Mouse (Mus musculus) embryonic stem cell, embryonic (primary cell): ENCODE results near the gene Hist1h4f.

Experiments used
- CTCF ChIA-PET, 4 experiments: fragments of 300-600 bp in 2 of 4; fragments of 350-600 bp in 2 of 4; sonication (Branson Sonifier 250); formaldehyde crosslinking; loops; one replicate each; lab custom pipeline; 2022; ENCODE audit warnings: inconsistent platforms in 2 of 4; lab: Charles Lee
- POLR2A ChIA-PET, 4 experiments: fragments of 300-600 bp in 2 of 4; fragments of 350-600 bp in 2 of 4; sonication (Branson Sonifier 250); formaldehyde crosslinking; loops; one replicate each; lab custom pipeline; 2022; ENCODE audit warnings: antibody characterized with exemption in 4 of 4, inconsistent platforms in 1 of 4; lab: Charles Lee

The Hist1h4f gene

GRCm38 (mm10) chr13:23521703-23522102, 29.7 kb downstream of the Hist1h4f start:
- CTCF ChIA-PET: no interaction called here
- POLR2A ChIA-PET: no interaction called here

- POLR2A ChIA-PET: interaction anchor here in 3 of 4 experiments (0.8 to 6.6 kb wide), 26 partner anchors 10 to 220 kb away, joined by 3 to 61 read pairs (median 3); partner anchors contain the start of genes Hist1h4h (in 3 of the 3), Hist1h2ae (in 1 of the 3), Hist1h2be (in 1 of the 3) and Hist1h2bg (in 1 of the 3)
- CTCF ChIA-PET: no interaction called here
Measured at GRCm38 (mm10) chr13:23519416-23519815, 32.0 kb downstream of the Hist1h4f start.

GRCm38 (mm10) chr13:23518885-23519284, 32.6 kb downstream of the Hist1h4f start:
- POLR2A ChIA-PET: interaction anchor here in 3 of 4 experiments (0.6 to 6.6 kb wide), 22 partner anchors 10 to 220 kb away, joined by 3 to 61 read pairs (median 4); partner anchors contain the start of gene Hist1h4h (in 3 of the 3)
- CTCF ChIA-PET: no interaction called here

- CTCF ChIA-PET: no interaction called here
- POLR2A ChIA-PET: interaction anchor here in 2 of 4 experiments (0.6 to 6.6 kb wide), 20 partner anchors 11 to 221 kb away, joined by 3 to 61 read pairs (median 4); partner anchors contain the start of gene Hist1h4h (in 2 of the 2)
Measured at GRCm38 (mm10) chr13:23518295-23518603, 33.2 kb downstream of the Hist1h4f start.

- ChIA-PET POLR2A (interaction anchor here (0.5 to 6.6 kb wide), 47 partner anchors 9 to 234 kb away, joined by 3 to 61 read pairs (median 4); partner anchors contain the start of genes Hist1h2af (in 2 of the 4), Hist1h4h (in 2 of the 4), Btn1a1 (in 1 of the 4) and Hist1h2ac (in 1 of the 4)), CTCF (interaction anchor here in 1 of 4 experiments (1.7 kb wide), 1 partner anchor 116 kb away, joined by 8 read pairs; no protein-coding TSS in a partner anchor)
Measured at GRCm38 (mm10) chr13:23517603-23518294, 33.7 kb downstream of the Hist1h4f start.

- ChIA-PET POLR2A (interaction anchor here (0.5 to 6.6 kb wide), 49 partner anchors 9 to 167 kb away, joined by 3 to 61 read pairs (median 4); partner anchors contain the start of genes Hist1h2ac (in 3 of the 4), Hist1h2af (in 3 of the 4), Hist1h2bc (in 3 of the 4) and Hist1h4h (in 2 of the 4)), CTCF (interaction anchor here in 2 of 4 experiments (1.0 to 1.7 kb wide), 3 partner anchors 85 to 116 kb away, joined by 3 to 8 read pairs (median 6); no protein-coding TSS in a partner anchor)
Measured at GRCm38 (mm10) chr13:23516822-23517602, 34.4 kb downstream of the Hist1h4f start.

- CTCF ChIA-PET: interaction anchor here in 2 of 4 experiments (1.0 to 1.7 kb wide), 3 partner anchors 84 to 115 kb away, joined by 3 to 8 read pairs (median 6); no protein-coding TSS in a partner anchor
- POLR2A ChIA-PET: interaction anchor here (0.8 to 6.6 kb wide), 40 partner anchors 8 to 168 kb away, joined by 3 to 61 read pairs (median 5); partner anchors contain the start of genes Hist1h2ac (in 2 of the 4), Hist1h2bc (in 2 of the 4), Hist1h4f (in 2 of the 4) and Hist1h4h (in 2 of the 4)
Measured at GRCm38 (mm10) chr13:23515826-23516620, 35.4 kb downstream of the Hist1h4f start.

- POLR2A ChIA-PET: interaction anchor here (0.9 to 6.6 kb wide), 23 partner anchors 9 to 169 kb away, joined by 3 to 61 read pairs (median 7); partner anchors contain the start of genes Hist1h4f (in 2 of the 4), Hist1h4h (in 2 of the 4), Btn1a1 (in 1 of the 4) and Hist1h2ac (in 1 of the 4)
- CTCF ChIA-PET: interaction anchor here in 1 of 4 experiments (1.7 kb wide), 1 partner anchor 83 kb away, joined by 6 read pairs; no protein-coding TSS in a partner anchor
Measured at GRCm38 (mm10) chr13:23515281-23515680, 36.2 kb downstream of the Hist1h4f start.

- POLR2A ChIA-PET: interaction anchor here in 2 of 4 experiments (0.6 to 4.0 kb wide), 20 partner anchors 8 to 1470 kb away, joined by 3 to 17 read pairs (median 4); partner anchors contain the start of genes Hist1h2ae (in 2 of the 2), Hist1h2bg (in 2 of the 2), Hist1h4d (in 2 of the 2) and Btn1a1 (in 1 of the 2)
- CTCF ChIA-PET: no interaction called here
Measured at GRCm38 (mm10) chr13:23513517-23513916, 37.9 kb downstream of the Hist1h4f start.

GRCm38 (mm10) chr13:23510127-23510526, 41.3 kb downstream of the Hist1h4f start:
- CTCF ChIA-PET: interaction anchor here in 1 of 4 experiments (0.6 kb wide), 1 partner anchor 109 kb away, joined by 3 read pairs; no protein-coding TSS in a partner anchor
- POLR2A ChIA-PET: interaction anchor here (0.5 to 2.0 kb wide), 17 partner anchors 12 to 78 kb away, joined by 3 to 5 read pairs (median 4); partner anchors contain the start of genes Hist1h4h (in 4 of the 4), Hist1h2ae (in 1 of the 4) and Hist1h2bg (in 1 of the 4)

- CTCF ChIA-PET: interaction anchor here in 2 of 4 experiments (0.7 to 1.8 kb wide), 4 partner anchors 18 to 756 kb away, joined by 3 to 6 read pairs (median 4); no protein-coding TSS in a partner anchor
- POLR2A ChIA-PET: interaction anchor here in 3 of 4 experiments (0.6 to 4.0 kb wide), 42 partner anchors 9 to 1642 kb away, joined by 3 to 33 read pairs (median 4); partner anchors contain the start of genes Abt1 (in 1 of the 3), Hist1h2af (in 1 of the 3), Hist1h2ag (in 1 of the 3) and Hist1h2bj (in 1 of the 3)
Measured at GRCm38 (mm10) chr13:23506819-23507515, 44.5 kb downstream of the Hist1h4f start.

GRCm38 (mm10) chr13:23506351-23506750, 45.1 kb downstream of the Hist1h4f start:
- CTCF ChIA-PET: interaction anchor here in 2 of 4 experiments (0.7 to 1.8 kb wide), 4 partner anchors 18 to 756 kb away, joined by 3 to 6 read pairs (median 4); no protein-coding TSS in a partner anchor
- POLR2A ChIA-PET: interaction anchor here in 3 of 4 experiments (0.6 to 4.0 kb wide), 47 partner anchors 8 to 1641 kb away, joined by 3 to 33 read pairs (median 4); partner anchors contain the start of genes Abt1 (in 1 of the 3), Hist1h2af (in 1 of the 3), Hist1h2ag (in 1 of the 3) and Hist1h2bj (in 1 of the 3)

GRCm38 (mm10) chr13:23505662-23506345, 45.6 kb downstream of the Hist1h4f start:
- ChIA-PET CTCF (interaction anchor here in 2 of 4 experiments (0.7 to 1.8 kb wide), 7 partner anchors 19 to 757 kb away, joined by 3 to 6 read pairs (median 4); partner anchors contain the start of gene Btn1a1 (in 1 of the 2)), POLR2A (interaction anchor here in 3 of 4 experiments (0.6 to 4.0 kb wide), 55 partner anchors 8 to 1586 kb away, joined by 3 to 33 read pairs (median 4); partner anchors contain the start of genes Hist1h4h (in 3 of the 3), Hist1h2af (in 2 of the 3), Abt1 (in 1 of the 3) and Hist1h2ag (in 1 of the 3))

- CTCF ChIA-PET: interaction anchor here in 1 of 4 experiments (0.9 kb wide), 1 partner anchor 55 kb away, joined by 4 read pairs; no protein-coding TSS in a partner anchor
- POLR2A ChIA-PET: interaction anchor here (0.6 to 4.0 kb wide), 26 partner anchors 9 to 1563 kb away, joined by 3 to 33 read pairs (median 4); partner anchors contain the start of genes Hist1h4h (in 2 of the 4), Hist1h2af (in 1 of the 4) and Hist1h4d (in 1 of the 4)
Measured at GRCm38 (mm10) chr13:23503797-23504196, 47.7 kb downstream of the Hist1h4f start.
